Mouse (Mus musculus) intestine, postnatal 0 days (tissue): ENCODE measurements around the gene Rrm1. TPM values are rescaled to one million over a fixed set of nuclear protein-coding genes. Genes with fewer than 3 reads are reported as not detected.
"Not testable (repeated sequence)": the region's sequence is repeated elsewhere in the genome, so short reads cannot be mapped to it uniquely, and the experiment has no call there.

Experiments used
- ATAC-seq: fragments of 200-750 bp; cut with Nextera tagmentation; 2 replicates; pipeline ENCODE4 v1.8.0; 2017; ENCODE audit warnings: mild to moderate bottlenecking, moderate TSS enrichment, moderate library complexity
- H3K27ac ChIP-seq: fragments of 300-500 bp; sonication (generic); 2 replicates; pipeline ENCODE4 v1.5.1; 2014; ENCODE audit warnings: mild to moderate bottlenecking, low read depth, low read length, moderate library complexity
- H3K27me3 ChIP-seq: fragments of 300-500 bp; sonication (generic); replicated peaks from 2 replicates; pipeline ENCODE4 v1.6.1; 2014; ENCODE audit warnings: low read length, mixed read lengths; ENCODE audit not compliant: control insufficient read depth, insufficient read depth
- H3K36me3 ChIP-seq: fragments of 300-500 bp; sonication (generic); 2 replicates; pipeline ENCODE4 v1.6.1; 2014; ENCODE audit warnings: mild to moderate bottlenecking, moderate library complexity; ENCODE audit not compliant: control insufficient read depth, insufficient read depth
- H3K4me1 ChIP-seq: fragments of 300-500 bp; sonication (generic); replicated peaks from 2 replicates; pipeline ENCODE4 v1.6.1; 2014; ENCODE audit warnings: antibody characterized with exemption, low read length, mixed read lengths; ENCODE audit not compliant: control insufficient read depth, insufficient read depth
- H3K4me2 ChIP-seq: fragments of 300-500 bp; sonication (generic); replicated peaks from 2 replicates; pipeline ENCODE4 v1.6.1; 2014; ENCODE audit warnings: low read depth, mild to moderate bottlenecking, moderate library complexity
- H3K4me3 ChIP-seq: fragments of 300-500 bp; sonication (generic); 2 replicates; pipeline ENCODE4 v1.5.1; 2014; ENCODE audit warnings: low read depth, low read length
- H3K9ac ChIP-seq: fragments of 300-500 bp; sonication (generic); 2 replicates; pipeline ENCODE4 v1.6.1; 2014; ENCODE audit warnings: mild to moderate bottlenecking, low read depth, low read length
- H3K9me3 ChIP-seq: fragments of 300-500 bp; sonication (generic); 2 replicates; pipeline ENCODE4 v1.6.1; 2016; ENCODE audit warnings: mixed run types; ENCODE audit not compliant: control insufficient read depth
- CTCF ChIP-seq: sonication (generic); IDR thresholded peaks from 2 replicates; pipeline ENCODE4 v1.5.1; 2016; ENCODE audit warnings: low read depth, mild to moderate bottlenecking, control low read depth, antibody characterized with exemption, moderate library complexity
- WGBS: fragments of 180-500 bp; shearing (Covaris S2); extraction: QIAGEN DNeasy Blood & Tissue Kit; methylation state at CpG from one replicate; pipeline ENCODE4 v1.1.7; 2014; 5-methylcytosine and 5-hydroxymethylcytosine counted together
- polyA plus RNA-seq: library from polyadenylated mRNA; unstranded; fragments of >200 nt; fragmentation: Nextera tagmentation; extraction: Ambion mirVana; gene quantifications from 2 replicates; pipeline ENCODE4 v1.2.1, GENCODE M21; 2015

The Rrm1 gene
- polyA plus RNA-seq, 1 experiment from 2014 or later = 23.4 TPM

DNA sequence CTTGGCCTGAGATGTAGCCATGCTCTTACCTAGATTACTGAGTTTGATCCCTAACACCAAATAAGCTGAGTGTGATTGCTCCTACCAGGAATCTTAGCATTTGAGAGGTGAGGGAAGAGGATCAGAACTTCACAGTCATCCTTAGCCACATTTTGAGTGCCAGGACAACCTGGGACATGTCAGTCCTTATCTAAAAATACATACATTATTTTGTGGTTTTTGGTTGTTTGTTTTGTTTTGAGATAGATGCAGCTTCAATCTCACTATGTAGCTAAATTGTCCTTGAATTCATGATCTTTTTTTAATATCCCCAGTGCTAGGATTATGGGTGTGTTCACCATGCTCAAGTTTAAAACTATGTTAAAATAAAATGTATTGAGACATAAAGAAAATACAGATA lies 34.1 kb upstream of the Rrm1 start:
- Histone ChIP-seq H3K9me3 (no peaks in the 10 kb centered on the region), H3K4me3 (no peak overlapping the region), H3K27me3 (no peaks in the 10 kb centered on the region), H3K27ac (no peak overlapping the region), H3K36me3 (0 out of 2 replicates have a peak, but pooled peaks cover 4% of the 10 kb centered on the region), H3K4me2 (no peak overlapping the region), H3K4me1 (no peaks in the 10 kb centered on the region), H3K9ac (no peak overlapping the region)
- no peak for TF ChIP-seq CTCF
- no peak for ATAC-seq

DNA sequence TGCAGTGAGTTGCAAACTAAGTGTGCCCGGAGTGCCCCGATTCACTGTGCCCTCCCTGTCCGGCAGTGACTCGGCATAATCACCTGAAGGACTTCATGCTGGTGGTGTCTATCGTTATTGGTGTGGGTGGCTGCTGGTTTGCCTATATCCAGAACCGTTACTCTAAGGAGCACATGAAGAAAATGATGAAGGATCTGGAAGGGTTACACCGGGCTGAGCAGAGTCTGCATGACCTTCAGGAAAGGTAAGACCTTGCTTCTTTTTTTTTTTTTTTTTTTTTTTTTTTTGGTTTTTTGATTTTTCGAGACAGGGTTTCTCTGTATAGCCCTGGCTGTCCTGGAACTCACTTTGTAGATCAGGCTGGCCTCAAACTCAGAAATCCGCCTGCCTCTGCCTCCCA lies 26.2 kb upstream of the Rrm1 start:
- H3K27me3 ChIP-seq, H3K4me2 ChIP-seq, H3K4me1 ChIP-seq, H3K9me3 ChIP-seq, ATAC-seq, H3K9ac ChIP-seq, H3K4me3 ChIP-seq, H3K27ac ChIP-seq, H3K36me3 ChIP-seq: not testable (repeated sequence)
- 96% methylated on average over 9 of the region's 9 CpGs for WGBS

DNA sequence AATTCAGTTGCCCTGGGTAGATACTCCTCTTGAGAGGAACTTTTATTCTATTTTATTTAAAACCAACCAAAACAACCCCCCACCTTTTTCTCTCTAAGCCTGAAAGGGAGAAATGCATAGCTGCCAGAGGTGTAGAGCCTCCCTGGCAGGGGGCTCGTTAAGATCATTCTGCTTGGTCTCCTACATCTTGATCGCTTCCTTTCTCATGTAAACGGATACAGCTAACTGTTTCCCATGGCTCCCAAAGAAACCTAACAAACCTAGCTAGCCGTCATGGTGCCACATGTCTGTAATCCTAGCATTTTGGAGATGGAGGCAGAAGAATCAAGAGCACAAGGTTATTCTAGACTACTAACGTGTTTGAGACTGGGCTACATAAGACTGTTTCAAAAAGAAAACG lies 25.7 kb upstream of the Rrm1 start:
- Histone ChIP-seq H3K9ac (no peak overlapping the region), H3K36me3 (0 out of 2 replicates have a peak, but pooled peaks cover 4% of the 10 kb centered on the region), H3K4me2 (no peak overlapping the region), H3K4me1 (no peaks in the 10 kb centered on the region), H3K4me3 (no peak overlapping the region), H3K9me3 (no peaks in the 10 kb centered on the region), H3K27me3 (no peaks in the 10 kb centered on the region), H3K27ac (no peak overlapping the region)
- no peak for ATAC-seq
- 65% methylated on average over 6 of the region's 6 CpGs for WGBS
- no peak for TF ChIP-seq CTCF

DNA sequence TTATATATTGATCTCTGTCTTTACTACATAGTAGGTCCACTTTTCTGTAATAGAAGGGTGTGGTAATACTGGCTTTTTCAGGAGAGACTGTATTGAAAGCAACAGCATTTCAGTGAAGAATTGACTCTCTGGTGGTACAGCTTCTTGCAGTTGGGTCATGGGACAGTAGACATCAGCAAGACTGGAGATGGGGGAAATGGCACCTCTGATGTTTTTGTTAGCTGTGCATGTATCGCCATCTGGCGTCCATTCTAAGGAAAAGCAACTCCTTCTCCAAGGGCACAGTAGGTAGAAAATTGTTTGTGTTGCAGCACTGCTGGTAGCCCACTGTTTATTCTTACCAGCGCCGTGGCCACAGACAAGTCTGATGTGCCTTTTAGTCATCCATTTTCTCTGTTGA lies 24.1 kb upstream of the Rrm1 start:
- no peaks in the 10 kb centered on the region for H3K9me3 ChIP-seq
- H3K27ac ChIP-seq = no peak overlapping the region
- no peak overlapping the region for H3K4me2 ChIP-seq
- H3K4me3 ChIP-seq = no peak overlapping the region
- WGBS = 5% methylated on average over 4 of the region's 4 CpGs
- H3K27me3 ChIP-seq = no peaks in the 10 kb centered on the region
- H3K4me1 ChIP-seq = no peaks in the 10 kb centered on the region
- H3K36me3 ChIP-seq = 0 out of 2 replicates have a peak, but pooled peaks cover 5% of the 10 kb centered on the region
- TF ChIP-seq CTCF = peak; percentile 92
- ATAC-seq = peak; percentile 49; the same call in 1 of the 2 replicates
- no peak overlapping the region for H3K9ac ChIP-seq

DNA sequence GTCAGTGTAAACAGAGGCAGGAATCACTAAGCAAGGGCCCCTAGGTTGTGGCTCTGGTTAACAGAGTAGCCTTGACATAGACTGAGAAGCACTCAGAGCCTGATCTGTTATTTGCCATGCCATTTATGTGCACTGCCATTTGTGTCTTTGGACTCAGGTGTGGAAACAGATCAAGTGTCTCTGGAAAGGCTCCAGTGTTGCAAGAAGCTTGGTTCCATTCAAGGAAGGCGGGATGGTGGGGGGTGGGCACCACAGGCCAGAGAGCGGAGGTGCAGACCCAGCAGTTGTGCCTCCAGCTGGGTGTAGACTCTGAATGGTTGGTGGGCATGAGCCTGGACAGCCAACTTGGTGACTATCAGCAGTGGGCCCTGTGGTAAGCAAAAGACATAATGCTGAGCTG lies 19.5 kb upstream of the Rrm1 start:
- Histone ChIP-seq H3K27ac (no peak overlapping the region), H3K36me3 (peaks cover 5% of the 10 kb centered on the region; the same call in 1 of the 2 replicates), H3K4me1 (no peaks in the 10 kb centered on the region), H3K9me3 (no peaks in the 10 kb centered on the region), H3K4me3 (no peak overlapping the region), H3K27me3 (no peaks in the 10 kb centered on the region), H3K4me2 (no peak overlapping the region), H3K9ac (no peak overlapping the region)
- WGBS = 100% methylated on average over 2 of the region's 2 CpGs
- ATAC-seq = no peak
- TF ChIP-seq CTCF = no peak

DNA sequence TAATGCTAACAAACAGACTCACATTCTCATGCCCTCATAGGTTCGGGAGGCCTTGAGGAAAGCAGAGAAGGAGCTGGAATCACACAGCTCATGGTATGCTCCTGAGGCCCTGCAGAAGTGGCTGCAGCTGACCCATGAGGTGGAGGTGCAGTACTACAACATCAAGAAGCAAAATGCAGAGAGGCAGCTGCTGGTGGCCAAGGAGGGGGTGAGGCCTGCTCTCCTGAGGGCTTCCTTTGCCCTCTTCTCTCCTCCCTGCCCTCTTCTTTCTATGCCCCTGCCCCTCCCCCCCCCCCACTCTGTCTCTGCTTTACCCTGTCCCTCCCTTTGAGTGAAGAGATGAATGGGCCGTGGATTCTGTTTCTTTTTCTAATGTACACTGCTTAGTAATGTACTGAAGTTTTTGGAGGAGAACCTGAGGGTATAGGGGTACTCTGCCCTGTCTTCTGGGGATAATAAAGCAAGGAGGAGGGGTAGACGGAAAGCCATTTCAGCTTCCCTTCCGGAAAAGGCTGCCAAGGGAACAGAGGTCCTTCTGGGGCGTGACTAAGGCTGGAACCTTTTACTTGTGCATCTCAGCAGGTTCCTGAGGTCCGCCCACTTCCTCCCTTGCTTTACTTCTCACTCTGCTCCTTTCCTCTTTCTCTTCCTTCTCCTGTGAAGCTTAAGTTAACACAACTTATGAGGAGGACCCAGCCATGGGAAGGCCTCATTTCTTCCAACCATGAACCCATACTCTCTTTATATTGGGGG lies 15.4 kb upstream of the Rrm1 start:
- 60% methylated on average over 6 of the region's 6 CpGs for WGBS
- H3K27me3 ChIP-seq = no peaks in the 10 kb centered on the region
- no peaks in the 10 kb centered on the region for H3K4me1 ChIP-seq
- peaks cover 18% of the 10 kb centered on the region for H3K36me3 ChIP-seq
- peak; percentile 53 for ATAC-seq
- H3K9ac ChIP-seq = no peak overlapping the region
- no peak overlapping the region for H3K27ac ChIP-seq
- no peak for TF ChIP-seq CTCF
- no peak overlapping the region for H3K4me3 ChIP-seq
- H3K4me2 ChIP-seq = no peak overlapping the region
- H3K9me3 ChIP-seq = no peaks in the 10 kb centered on the region
